Mouse (Mus musculus) forebrain, embryonic 14.5 days (tissue): ENCODE results near the gene Alpi. TPM values are rescaled to one million over a fixed set of nuclear protein-coding genes. Genes with fewer than 3 reads are reported as not detected.

Source experiments
- ATAC-seq: fragments of 200-750 bp; cut with Nextera tagmentation; 2 replicates; pipeline ENCODE4 v1.8.0; 2017; ENCODE audit warnings: mild to moderate bottlenecking, moderate library complexity
- DNase-seq: peaks from one replicate; pipeline ENCODE4 v3.0.0-alpha.2; 2015; ENCODE audit warnings: low spot score
- H3K27ac ChIP-seq: fragments of 300-500 bp; sonication (generic); 2 replicates; pipeline ENCODE4 v1.5.1; 2014; ENCODE audit warnings: low read depth, mild to moderate bottlenecking, control low read depth, low read length, moderate library complexity
- H3K27me3 ChIP-seq: fragments of 300-500 bp; sonication (generic); replicated peaks from 2 replicates; pipeline ENCODE4 v1.6.1; 2014; ENCODE audit warnings: low read length, control low read depth, mixed read lengths; ENCODE audit not compliant: control insufficient read depth, insufficient read depth
- H3K36me3 ChIP-seq: fragments of 300-500 bp; sonication (generic); 2 replicates; pipeline ENCODE4 v1.6.1; 2014; ENCODE audit warnings: low read length, control low read depth; ENCODE audit not compliant: control insufficient read depth, insufficient read depth
- H3K4me1 ChIP-seq: fragments of 300-500 bp; sonication (generic); 2 replicates; pipeline ENCODE4 v1.6.1; 2014; ENCODE audit warnings: antibody characterized with exemption, low read length, control low read depth; ENCODE audit not compliant: control insufficient read depth, insufficient read depth
- H3K4me2 ChIP-seq: fragments of 300-500 bp; sonication (generic); 2 replicates; pipeline ENCODE4 v1.6.1; 2014; ENCODE audit warnings: mild to moderate bottlenecking, control low read depth, low read length
- H3K4me3 ChIP-seq: fragments of 300-500 bp; sonication (generic); 2 replicates; pipeline ENCODE4 v1.5.1; 2014; ENCODE audit warnings: low read depth, low read length, control low read depth
- H3K9ac ChIP-seq: fragments of 300-500 bp; sonication (generic); 2 replicates; pipeline ENCODE4 v1.6.1; 2014; ENCODE audit warnings: mild to moderate bottlenecking, low read length, control low read depth, moderate library complexity
- H3K9me3 ChIP-seq: fragments of 300-500 bp; sonication (generic); replicated peaks from 2 replicates; pipeline ENCODE4 v1.6.1; 2016; ENCODE audit warnings: low read length, control low read depth, mixed read lengths; ENCODE audit not compliant: control insufficient read depth
- WGBS: fragments of 180-500 bp; shearing (Covaris S2); extraction: QIAGEN DNeasy Blood & Tissue Kit; methylation state at CpG from one replicate; pipeline ENCODE4 v1.1.7; 2014; 5-methylcytosine and 5-hydroxymethylcytosine counted together
- polyA plus RNA-seq: library from polyadenylated mRNA; unstranded; fragments of >200 nt; fragmentation: Nextera tagmentation; extraction: Ambion mirVana; gene quantifications from 2 replicates; pipeline ENCODE4 v1.2.1, GENCODE M21; 2014

The Alpi gene
- polyA plus RNA-seq, 1 experiment from 2014 or later: not detected

DNA sequence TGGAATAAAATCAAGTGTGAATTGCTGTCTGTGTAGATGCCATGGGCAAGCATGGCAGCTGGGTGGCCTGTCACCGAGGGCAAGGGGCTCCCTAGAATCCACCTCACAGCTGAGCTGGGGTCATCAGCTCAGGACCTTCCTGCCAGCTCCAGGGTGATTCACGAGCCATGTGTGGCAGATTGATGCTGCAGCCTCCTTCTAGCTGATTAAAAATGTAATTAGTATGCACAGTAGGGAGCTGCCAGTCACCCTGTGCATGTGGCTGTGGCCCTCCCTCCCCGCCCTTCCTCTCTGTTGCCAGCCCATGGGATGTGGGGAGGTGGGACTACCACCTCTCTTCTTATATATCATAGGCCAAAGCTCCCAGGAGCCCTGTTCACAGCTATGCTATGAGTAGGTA is 51.3 kb downstream of the Alpi start:
- DNase-seq (peak; percentile 37), ATAC-seq (no peak; the same call in 1 of the 2 replicates)
- Histone ChIP-seq H3K27ac (no peak overlapping the region; the same call in 1 of the 2 replicates), H3K4me3 (no peak overlapping the region), H3K9ac (0 out of 2 replicates have a peak overlapping the region, but pooled peaks have one; percentile 8), H3K4me1 (no peaks in the 10 kb centered on the region), H3K9me3 (no peaks in the 10 kb centered on the region), H3K36me3 (peaks cover 20% of the 10 kb centered on the region), H3K27me3 (no peaks in the 10 kb centered on the region), H3K4me2 (no peak overlapping the region)
- WGBS: 43% methylated on average over 3 of the region's 3 CpGs

Other genes with a start within 250 kb of the Alpi start
- not detected in 2 replicates for gene Alppl2, start 11.7 kb downstream of the Alpi start, polyA plus RNA-seq
- not detected in 2 replicates for gene Akp3, start 23.4 kb upstream of the Alpi start, polyA plus RNA-seq
- gene Ecel1, start 54.9 kb upstream of the Alpi start, polyA plus RNA-seq: 18.1 and 18.4 TPM in 2 replicates
- 0.58 and 1.1 TPM in 2 replicates for gene Prss56, start 81.7 kb upstream of the Alpi start, polyA plus RNA-seq
- gene Chrnd, start 89.0 kb upstream of the Alpi start, polyA plus RNA-seq: not detected in 2 replicates
- not detected in 2 replicates for gene Chrng, start 103.1 kb upstream of the Alpi start, polyA plus RNA-seq
- gene Eif4e2, start 112.3 kb upstream of the Alpi start, polyA plus RNA-seq: 56.6 and 61.9 TPM in 2 replicates
- gene Efhd1, start 162.8 kb upstream of the Alpi start, polyA plus RNA-seq: 0.48 and 0.68 TPM in 2 replicates
- 50.0 and 53.6 TPM in 2 replicates for gene Gigyf2, start 225.4 kb upstream of the Alpi start, polyA plus RNA-seq